ENCODE assay signal across 26 mouse cellular contexts in genomic region chr10:99774228-99775120, GRCm38 (mm10). TPM values are rescaled to one million over a fixed set of nuclear protein-coding genes. Genes with fewer than 3 reads are reported as not detected.
DNase-seq lines count a peak whose midpoint lies in the region; ATAC-seq and TF ChIP-seq lines count a peak whose summit lies in the region.
"Had no signal": no experiment of that assay in that cellular context is flagged by ENCODE, and none has a peak within 500 bp of the region (broad histone marks: within the 10 kb centered on the region; RNA-seq: fewer than 3 reads in every experiment).

No protein-coding gene starts in this region.

- POLR2A ChIA-PET in Patski (lab: Charles Lee), result no interaction called here

- no peak overlapping the region for H3K4me2 ChIP-seq in forebrain, postnatal 0 days (ENCODE audit: low read depth)
- H3K4me2 ChIP-seq in forebrain, embryonic 15.5 days (replicated peaks), result no peak overlapping the region
- H3K4me2 ChIP-seq: heart, embryonic 13.5 days; limb, embryonic 12.5 days; liver, embryonic 11.5 days had no signal

- peak; percentile 81 for DNase-seq in forebrain, postnatal 0 days
- DNase-seq in Muller cell, postnatal 12 days (ENCODE audit: inconsistent ontology term), result peak; percentile 86
- DNase-seq in Patski (ENCODE audit: low read depth, low spot score), result peak; percentile 53
- peak; percentile 14 to 69 for DNase-seq in layer of hippocampus, postnatal 14 days (ENCODE audit: low spot score in 2 of 2)
- DNase-seq in heart, adult 8-10 months (ENCODE audit: low spot score), result no peak
- DNase-seq in heart, embryonic 10.5 days (ENCODE audit: low spot score), result no peak
- no peak for DNase-seq in thymus, postnatal 25 days
- DNase-seq: adrenal gland, postnatal 25 days; cerebellum, adult 18-20 months; gastrocnemius, postnatal 14 days; heart, adult 11 months; heart, postnatal 14 days; kidney, postnatal 25 days; liver, postnatal 0 days had no signal

- peak; percentile 79 for ATAC-seq in forebrain, postnatal 0 days
- no peak for ATAC-seq in forebrain, embryonic 15.5 days (replicated peaks)
- ATAC-seq in Patski, result peak; percentile 91
- ATAC-seq: hindbrain, postnatal 0 days; intestine, embryonic 16.5 days; liver, postnatal 0 days; midbrain, embryonic 16.5 days had no signal

- H3K4me3 ChIP-seq in forebrain, postnatal 0 days (ENCODE audit: low read depth, low read length), result no peak overlapping the region
- H3K4me3 ChIP-seq in forebrain, embryonic 15.5 days, result no peak overlapping the region
- no peak overlapping the region for H3K4me3 ChIP-seq in heart, embryonic 10.5 days
- H3K4me3 ChIP-seq: forebrain, embryonic 10.5 days; heart, embryonic 13.5 days; limb, embryonic 12.5 days; midbrain, embryonic 10.5 days had no signal

- in situ Hi-C loops in Patski (cut with MboI; ENCODE audit: low pct_unique_long_range_greater_than_20kb), result no loop called here

- H3K9ac ChIP-seq in forebrain, postnatal 0 days, result no peak overlapping the region
- no peak overlapping the region for H3K9ac ChIP-seq in forebrain, embryonic 15.5 days (replicated peaks)
- H3K9ac ChIP-seq: heart, embryonic 13.5 days; limb, embryonic 12.5 days; liver, postnatal 0 days had no signal

- no peak for TF ChIP-seq CTCF in forebrain, postnatal 0 days (IDR thresholded peaks at IDR 0.05; ENCODE audit: low read depth)
- no peak for TF ChIP-seq CTCF in Patski (IDR thresholded peaks at IDR 0.05)

- no peaks in the 10 kb centered on the region for H3K9me3 ChIP-seq in forebrain, postnatal 0 days (ENCODE audit: low read length)
- no peaks in the 10 kb centered on the region for H3K9me3 ChIP-seq in forebrain, embryonic 15.5 days
- H3K9me3 ChIP-seq in heart, embryonic 10.5 days, result no peaks in the 10 kb centered on the region
- H3K9me3 ChIP-seq: forebrain, embryonic 10.5 days; heart, embryonic 13.5 days; limb, embryonic 12.5 days; midbrain, embryonic 10.5 days had no signal

- no peaks in the 10 kb centered on the region for H3K27me3 ChIP-seq in forebrain, postnatal 0 days (ENCODE audit: insufficient read depth, low read length)
- no peaks in the 10 kb centered on the region for H3K27me3 ChIP-seq in forebrain, embryonic 15.5 days
- no peaks in the 10 kb centered on the region for H3K27me3 ChIP-seq in Patski
- H3K27me3 ChIP-seq in heart, embryonic 10.5 days (ENCODE audit: insufficient read depth, poor library complexity, severe bottlenecking), result no peaks in the 10 kb centered on the region
- H3K27me3 ChIP-seq: heart, embryonic 13.5 days; limb, embryonic 12.5 days had no signal

- no peaks in the 10 kb centered on the region for H3K4me1 ChIP-seq in forebrain, postnatal 0 days (ENCODE audit: insufficient read depth)
- no peaks in the 10 kb centered on the region for H3K4me1 ChIP-seq in forebrain, embryonic 15.5 days
- no peaks in the 10 kb centered on the region for H3K4me1 ChIP-seq in heart, embryonic 10.5 days
- H3K4me1 ChIP-seq: forebrain, embryonic 10.5 days; heart, embryonic 13.5 days; limb, embryonic 12.5 days; midbrain, embryonic 10.5 days had no signal

- CTCF ChIA-PET in Patski (lab: Charles Lee), result no interaction called here

- H3K36me3 ChIP-seq in forebrain, postnatal 0 days (ENCODE audit: insufficient read depth), result no peaks in the 10 kb centered on the region
- no peaks in the 10 kb centered on the region for H3K36me3 ChIP-seq in forebrain, embryonic 15.5 days
- no peaks in the 10 kb centered on the region for H3K36me3 ChIP-seq in heart, embryonic 10.5 days
- H3K36me3 ChIP-seq: forebrain, embryonic 10.5 days; heart, embryonic 13.5 days; limb, embryonic 12.5 days; midbrain, embryonic 10.5 days had no signal

- 63% methylated on average over 12 of the region's 12 CpGs for WGBS in forebrain, postnatal 0 days
- WGBS in forebrain, embryonic 15.5 days, result 83% methylated on average over 12 of the region's 12 CpGs
- 87% methylated on average over 12 of the region's 12 CpGs for WGBS in heart, embryonic 10.5 days

- H3K27ac ChIP-seq in forebrain, postnatal 0 days (ENCODE audit: low read depth, low read length), result no peak overlapping the region
- H3K27ac ChIP-seq in forebrain, embryonic 15.5 days (replicated peaks), result no peak overlapping the region
- H3K27ac ChIP-seq in heart, embryonic 10.5 days, result no peak overlapping the region
- H3K27ac ChIP-seq: forebrain, embryonic 10.5 days; heart, embryonic 13.5 days; hindbrain, postnatal 0 days; limb, embryonic 12.5 days; midbrain, embryonic 10.5 days had no signal

RNA-seq across cellular contexts. Expression of gene Csl, which starts 15.0 kb away (rescaled TPM):
- not detected in 2 replicates for total RNA-seq in forebrain, postnatal 0 days (2014; rRNA removed)
- polyA plus RNA-seq in forebrain, postnatal 0 days (2015; fragmentation: Nextera tagmentation; extraction: Ambion mirVana), result 0.06 and 0.10 TPM in 2 replicates
- 0.09 TPM in 1 of 2 replicates, not detected in the other for polyA plus RNA-seq in forebrain, embryonic 15.5 days (2015; fragmentation: Nextera tagmentation; extraction: Ambion mirVana)
- polyA plus RNA-seq in Patski (2021), result 0.21 TPM
- total RNA-seq in layer of hippocampus, postnatal 14 days (2021), result 1 to 10 TPM in 1 of 2 experiments, under 1 TPM in 1; 0.71 to 1.3 TPM
- total RNA-seq in heart, adult 8-10 months (2022), result 1 to 10 TPM; 2.8 to 3.5 (median 3.4) TPM
- 0.24 and 0.37 TPM in 2 replicates for polyA plus RNA-seq in heart, embryonic 10.5 days (2016; fragmentation: Nextera tagmentation; extraction: Ambion mirVana)
- total RNA-seq: hindbrain, postnatal 0 days had no signal
- polyA plus RNA-seq: hindbrain, embryonic 11.5 days; kidney, embryonic 14.5 days; limb, embryonic 12.5 days; liver, postnatal 0 days; small intestine, adult 2 months had no signal

Comparison
In these comparisons a context has a peak if more than half of its experiments do, and no peak if none do; other contexts are left out.
1. DNase-seq: peak in forebrain, postnatal 0 days (single experiment), Muller cell, postnatal 12 days (single experiment), Patski (single experiment) and layer of hippocampus, postnatal 14 days (2 of 2); none in heart, adult 8-10 months (single experiment), heart, embryonic 10.5 days (single experiment) and thymus, postnatal 25 days (single experiment).